Mouse (Mus musculus): ENCODE data around the gene Rfc2.

DNA sequence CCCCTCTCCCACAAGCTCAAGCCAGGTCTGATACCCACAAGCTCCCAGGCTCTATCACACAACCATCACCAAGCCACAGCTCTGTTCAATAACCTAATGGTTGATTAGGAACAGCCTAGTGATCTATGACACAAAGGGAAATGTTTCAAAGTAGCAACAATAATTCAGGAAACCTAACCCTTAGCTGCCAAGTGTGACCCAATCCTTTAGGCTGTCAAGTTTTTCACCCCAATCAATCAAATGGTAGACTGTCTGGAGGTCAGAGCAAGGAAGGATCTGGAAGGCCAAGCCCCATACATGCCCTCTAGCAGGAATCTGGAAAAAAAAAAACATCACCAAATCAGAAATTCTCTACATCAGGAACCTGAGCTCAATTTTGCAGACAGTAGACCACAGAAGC lies 49.7 kb downstream of the Rfc2 start:
- TF ChIP-seq GATA1 (IDR thresholded peaks at IDR 0.05; ENCODE audit: low read length) = no peak
- TF ChIP-seq TAL1 (IDR thresholded peaks at IDR 0.05; ENCODE audit: low read length) = no peak

All from erythroblast, embryonic 14.5 days (primary cell).